Mouse (Mus musculus) erythroid progenitor cell, adult 5-6 weeks (primary cell): ENCODE data around the gene Gm4907. TPM values are rescaled to one million over a fixed set of nuclear protein-coding genes. Genes with fewer than 3 reads are reported as not detected.
"Not testable (repeated sequence)": the region's sequence is repeated elsewhere in the genome, so short reads cannot be mapped to it uniquely, and the experiment has no call there.

Source experiments
- ATAC-seq: replicated peaks from 2 replicates; pipeline ENCODE4 v1.8.0; 2016; ENCODE audit warnings: moderate number of reproducible peaks, mild to moderate bottlenecking, moderate TSS enrichment, inconsistent platforms; ENCODE audit not compliant: poor library complexity, low FRiP score, severe bottlenecking
- total RNA-seq, 2 experiments: library from RNA; stranded (forward) in 1 of 2; stranded (reverse) in 1 of 2; fragments of 150-400 nt in 1 of 2; fragments of 186-747, 209-891 nt in 1 of 2; gene quantifications; 2 replicates each; pipeline versions ENCODE4 v1.2.3 to v1.2.4; 2015 to 2017; ENCODE audit warnings: low replicate concordance in 2 of 2

Gm4907 gene
- not detected in 2 replicates for total RNA-seq (2015; ENCODE audit: low replicate concordance)
- total RNA-seq (2017; ENCODE audit: low replicate concordance), result 0.90 TPM in 1 of 2 replicates, not detected in the other

GRCm38 (mm10) chrX:23882253-23882652 lies at the start of gene Gm4907:
Gm4907 (plus strand) TSS chrX:23882553.
- ATAC-seq, result not testable (repeated sequence)

- not testable (repeated sequence) for ATAC-seq
Measured at GRCm38 (mm10) chrX:23833784-23834183, 48.6 kb upstream of the Gm4907 start.

GRCm38 (mm10) chrX:23840921-23841320 lies 41.4 kb upstream of the Gm4907 start:
- no peak for ATAC-seq

- no peak for ATAC-seq
Measured at GRCm38 (mm10) chrX:23954161-23954560, 71.8 kb downstream of the Gm4907 start.

Other genes starting within 250 kb of the Gm4907 start
- 91.9 and 97.3 TPM in 2 replicates for gene Wdr44, start 189.5 kb upstream of the Gm4907 start, total RNA-seq (2015; ENCODE audit: low replicate concordance)
- 66.7 and 74.8 TPM in 2 replicates for gene Wdr44, start 189.5 kb upstream of the Gm4907 start, total RNA-seq (2017; ENCODE audit: low replicate concordance)
- gene Gm4985, start 76.4 kb downstream of the Gm4907 start, total RNA-seq (2015; ENCODE audit: low replicate concordance), result not detected in 2 replicates
- not detected in 2 replicates for gene Gm4985, start 76.4 kb downstream of the Gm4907 start, total RNA-seq (2017; ENCODE audit: low replicate concordance)